Mouse (Mus musculus): ENCODE results near the gene Nrtn. TPM values are rescaled to one million over a fixed set of nuclear protein-coding genes. Genes with fewer than 3 reads are reported as not detected.

The Nrtn gene
- polyA plus RNA-seq, 1 experiment from 2014 or later, result 20.6 TPM

- H3K9ac ChIP-seq (ENCODE audit: low read depth, low read length), result no peak overlapping the region
- H3K4me2 ChIP-seq (replicated peaks; ENCODE audit: low read depth), result no peak overlapping the region
- H3K4me3 ChIP-seq (ENCODE audit: low read depth, low read length), result no peak overlapping the region
- peaks cover 83% of the 10 kb centered on the region for H3K36me3 ChIP-seq (ENCODE audit: control insufficient read depth, insufficient read depth)
- no peak for TF ChIP-seq CTCF (IDR thresholded peaks at IDR 0.05; ENCODE audit: low read depth)
- H3K4me1 ChIP-seq (replicated peaks; ENCODE audit: control insufficient read depth, insufficient read depth, low read length), result no peaks in the 10 kb centered on the region
- H3K9me3 ChIP-seq (ENCODE audit: control insufficient read depth), result no peaks in the 10 kb centered on the region
- WGBS, result 86% methylated on average over 3 of the region's 3 CpGs
- ATAC-seq, result no peak
- no peaks in the 10 kb centered on the region for H3K27me3 ChIP-seq (replicated peaks; ENCODE audit: control insufficient read depth, insufficient read depth, low read length)
- H3K27ac ChIP-seq (ENCODE audit: low read depth, low read length), result no peak overlapping the region
These were observed 47.6 kb downstream of the Nrtn start for GRCm38 (mm10) chr17:56709708-56710107.

DNA sequence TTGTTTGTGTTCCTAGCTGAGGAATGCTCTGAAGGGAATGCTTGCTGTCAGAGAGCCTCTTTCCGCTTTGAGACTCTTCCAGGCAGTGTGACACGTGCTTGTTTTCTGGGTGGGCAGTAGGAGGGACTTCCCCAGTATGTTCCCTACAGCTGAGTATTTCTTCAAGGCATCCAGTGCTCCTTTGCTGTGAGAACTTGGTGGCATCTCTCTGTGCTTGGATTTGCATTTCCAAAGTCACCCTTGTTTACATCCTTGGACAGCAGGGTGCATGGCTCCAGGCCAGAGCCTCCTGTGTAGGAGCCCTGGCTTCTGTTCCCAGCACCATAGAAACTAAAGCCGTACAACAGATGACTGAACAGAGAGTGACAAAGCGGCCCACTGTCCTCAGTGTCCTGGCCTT, 48.6 kb downstream of the Nrtn start:
- Histone ChIP-seq H3K36me3 (ENCODE audit: control insufficient read depth, insufficient read depth) (peaks cover 90% of the 10 kb centered on the region), H3K4me1 (replicated peaks; ENCODE audit: control insufficient read depth, insufficient read depth, low read length) (no peaks in the 10 kb centered on the region), H3K4me2 (replicated peaks; ENCODE audit: low read depth) (no peak overlapping the region), H3K27me3 (replicated peaks; ENCODE audit: control insufficient read depth, insufficient read depth, low read length) (no peaks in the 10 kb centered on the region), H3K9me3 (ENCODE audit: control insufficient read depth) (no peaks in the 10 kb centered on the region), H3K4me3 (ENCODE audit: low read depth, low read length) (no peak overlapping the region), H3K9ac (ENCODE audit: low read depth, low read length) (no peak overlapping the region), H3K27ac (ENCODE audit: low read depth, low read length) (no peak overlapping the region)
- WGBS, result 85% methylated on average over 4 of the region's 4 CpGs
- no peak for ATAC-seq
- TF ChIP-seq CTCF (IDR thresholded peaks at IDR 0.05; ENCODE audit: low read depth), result no peak

GRCm38 (mm10) chr17:56706515-56706914, 50.8 kb downstream of the Nrtn start:
- TF ChIP-seq CTCF (IDR thresholded peaks at IDR 0.05; ENCODE audit: low read depth), result no peak
- WGBS, result 94% methylated on average over 1 of the region's 1 CpGs
- Histone ChIP-seq H3K4me2 (replicated peaks; ENCODE audit: low read depth) (no peak overlapping the region), H3K36me3 (ENCODE audit: control insufficient read depth, insufficient read depth) (peaks cover 94% of the 10 kb centered on the region), H3K4me3 (ENCODE audit: low read depth, low read length) (no peak overlapping the region), H3K4me1 (replicated peaks; ENCODE audit: control insufficient read depth, insufficient read depth, low read length) (no peaks in the 10 kb centered on the region), H3K9me3 (ENCODE audit: control insufficient read depth) (no peaks in the 10 kb centered on the region), H3K27me3 (replicated peaks; ENCODE audit: control insufficient read depth, insufficient read depth, low read length) (no peaks in the 10 kb centered on the region), H3K27ac (ENCODE audit: low read depth, low read length) (no peak overlapping the region), H3K9ac (ENCODE audit: low read depth, low read length) (no peak overlapping the region)
- no peak for ATAC-seq

DNA sequence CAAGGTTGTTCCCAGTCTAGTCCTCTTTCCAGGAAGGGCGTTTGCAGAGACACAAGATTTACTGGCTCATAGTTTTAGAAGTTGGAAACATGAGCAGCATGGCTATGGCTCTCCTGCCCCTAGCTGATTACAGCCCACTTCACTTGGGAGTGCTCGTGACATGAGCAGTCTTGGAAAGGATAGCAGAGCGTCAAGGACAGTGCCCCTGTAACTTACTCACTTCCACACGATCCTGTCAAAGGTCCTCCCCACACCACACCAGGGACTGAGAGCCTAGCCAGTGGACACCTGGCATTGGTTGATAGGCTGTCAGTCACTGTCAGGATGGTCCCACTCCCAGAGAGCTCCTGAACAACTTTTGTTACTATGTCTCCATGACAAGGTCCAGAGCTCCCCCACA, 54.3 kb downstream of the Nrtn start:
- Histone ChIP-seq H3K36me3 (ENCODE audit: control insufficient read depth, insufficient read depth) (peaks cover 94% of the 10 kb centered on the region), H3K27ac (ENCODE audit: low read depth, low read length) (no peak overlapping the region), H3K9me3 (ENCODE audit: control insufficient read depth) (no peaks in the 10 kb centered on the region), H3K4me3 (ENCODE audit: low read depth, low read length) (no peak overlapping the region), H3K4me2 (replicated peaks; ENCODE audit: low read depth) (no peak overlapping the region), H3K9ac (ENCODE audit: low read depth, low read length) (no peak overlapping the region), H3K27me3 (replicated peaks; ENCODE audit: control insufficient read depth, insufficient read depth, low read length) (no peaks in the 10 kb centered on the region), H3K4me1 (replicated peaks; ENCODE audit: control insufficient read depth, insufficient read depth, low read length) (no peaks in the 10 kb centered on the region)
- no peak for ATAC-seq
- no peak for TF ChIP-seq CTCF (IDR thresholded peaks at IDR 0.05; ENCODE audit: low read depth)
- 83% methylated on average over 4 of the region's 4 CpGs for WGBS

Other genes with a start within 250 kb of the Nrtn start
- not detected in 2 replicates for gene Znrf4, start 245.1 kb downstream of the Nrtn start, polyA plus RNA-seq (2015; fragmentation: Nextera tagmentation; extraction: Ambion mirVana)
- gene Gm20219, start 203.1 kb downstream of the Nrtn start, polyA plus RNA-seq (2015; fragmentation: Nextera tagmentation; extraction: Ambion mirVana), result not detected in 2 replicates
- 22.3 and 31.3 TPM in 2 replicates for gene Safb2, start 172.9 kb downstream of the Nrtn start, polyA plus RNA-seq (2015; fragmentation: Nextera tagmentation; extraction: Ambion mirVana)
- 40.0 and 44.9 TPM in 2 replicates for gene Safb, start 172.7 kb downstream of the Nrtn start, polyA plus RNA-seq (2015; fragmentation: Nextera tagmentation; extraction: Ambion mirVana)
- gene 2410015M20Rik, start 147.8 kb downstream of the Nrtn start, polyA plus RNA-seq (2015; fragmentation: Nextera tagmentation; extraction: Ambion mirVana), result 358 and 361 TPM in 2 replicates
- 1,422 and 1,459 TPM in 2 replicates for gene Rpl36, start 144.1 kb downstream of the Nrtn start, polyA plus RNA-seq (2015; fragmentation: Nextera tagmentation; extraction: Ambion mirVana)
- 23.2 and 25.5 TPM in 2 replicates for gene Lonp1, start 130.6 kb downstream of the Nrtn start, polyA plus RNA-seq (2015; fragmentation: Nextera tagmentation; extraction: Ambion mirVana)
- 0.65 and 0.68 TPM in 2 replicates for gene Catsperd, start 129.4 kb downstream of the Nrtn start, polyA plus RNA-seq (2015; fragmentation: Nextera tagmentation; extraction: Ambion mirVana)
- 28.8 and 32.0 TPM in 2 replicates for gene Ranbp3, start 84.2 kb downstream of the Nrtn start, polyA plus RNA-seq (2015; fragmentation: Nextera tagmentation; extraction: Ambion mirVana)
- gene Ndufa11, start 39.8 kb downstream of the Nrtn start, polyA plus RNA-seq (2015; fragmentation: Nextera tagmentation; extraction: Ambion mirVana), result 660 and 718 TPM in 2 replicates
- gene Vmac, start 39.5 kb downstream of the Nrtn start, polyA plus RNA-seq (2015; fragmentation: Nextera tagmentation; extraction: Ambion mirVana), result 9.6 and 13.4 TPM in 2 replicates
- 16.1 and 16.6 TPM in 2 replicates for gene Dus3l, start 7.2 kb upstream of the Nrtn start, polyA plus RNA-seq (2015; fragmentation: Nextera tagmentation; extraction: Ambion mirVana)
- gene Prr22, start 12.7 kb upstream of the Nrtn start, polyA plus RNA-seq (2015; fragmentation: Nextera tagmentation; extraction: Ambion mirVana), result 0.25 and 0.51 TPM in 2 replicates
- 1.4 and 1.6 TPM in 2 replicates for gene Rfx2, start 73.5 kb upstream of the Nrtn start, polyA plus RNA-seq (2015; fragmentation: Nextera tagmentation; extraction: Ambion mirVana)
- gene Acsbg2, start 116.9 kb upstream of the Nrtn start, polyA plus RNA-seq (2015; fragmentation: Nextera tagmentation; extraction: Ambion mirVana), result not detected in 2 replicates
- gene 1700061G19Rik, start 117.9 kb upstream of the Nrtn start, polyA plus RNA-seq (2015; fragmentation: Nextera tagmentation; extraction: Ambion mirVana), result 0.23 and 0.30 TPM in 2 replicates
- 10.5 and 11.9 TPM in 2 replicates for gene Mllt1, start 177.9 kb upstream of the Nrtn start, polyA plus RNA-seq (2015; fragmentation: Nextera tagmentation; extraction: Ambion mirVana)
- 0.44 and 0.65 TPM in 2 replicates for gene Acer1, start 224.6 kb upstream of the Nrtn start, polyA plus RNA-seq (2015; fragmentation: Nextera tagmentation; extraction: Ambion mirVana)
- gene Clpp, start 232.8 kb upstream of the Nrtn start, polyA plus RNA-seq (2015; fragmentation: Nextera tagmentation; extraction: Ambion mirVana), result 77.5 and 78.0 TPM in 2 replicates
- gene Alkbh7, start 239.8 kb upstream of the Nrtn start, polyA plus RNA-seq (2015; fragmentation: Nextera tagmentation; extraction: Ambion mirVana), result 25.7 and 28.7 TPM in 2 replicates
- not detected in 2 replicates for gene Pspn, start 242.5 kb upstream of the Nrtn start, polyA plus RNA-seq (2015; fragmentation: Nextera tagmentation; extraction: Ambion mirVana)

All from intestine, postnatal 0 days (tissue).